Mouse (Mus musculus): ENCODE measurements around the gene Cym. TPM values are rescaled to one million over a fixed set of nuclear protein-coding genes. Genes with fewer than 3 reads are reported as not detected.

Cym gene
- polyA plus RNA-seq, 1 experiment from 2014 or later, result 0.17 TPM

DNA sequence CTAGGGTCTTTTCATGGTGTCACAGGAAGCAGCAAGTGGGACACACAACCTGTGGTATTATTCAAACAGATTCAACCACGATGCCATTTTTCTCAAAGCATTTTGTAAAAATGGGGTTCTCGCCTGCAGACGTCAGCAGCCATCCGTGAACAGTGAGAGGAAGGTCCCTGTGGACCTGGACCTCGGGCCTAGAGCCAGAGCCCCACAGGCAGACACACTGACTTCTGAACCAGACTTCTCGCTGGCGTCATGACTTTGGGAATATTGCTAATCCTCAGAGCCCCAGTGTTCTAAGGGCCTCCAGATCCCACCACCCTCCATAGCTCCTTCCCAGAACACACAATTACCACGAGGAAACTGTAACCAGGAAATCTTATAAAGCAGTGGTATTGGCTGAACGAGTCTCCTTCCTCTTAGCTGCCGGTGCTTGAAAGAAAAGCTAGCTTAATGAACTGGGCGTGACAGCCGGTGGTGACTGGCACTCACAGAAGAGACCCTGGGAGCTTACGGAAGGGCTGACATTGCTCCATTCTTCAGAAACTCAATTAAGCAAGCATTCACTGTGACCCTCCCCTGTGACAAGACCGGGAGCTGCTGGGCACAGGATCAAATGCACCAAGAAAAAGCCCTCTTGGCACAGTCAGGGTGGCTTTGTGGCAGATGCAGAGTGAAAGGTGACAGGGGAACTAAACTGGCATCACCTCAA, 20.0 kb upstream of the Cym start:
- no peak overlapping the region for H3K27ac ChIP-seq
- no peaks in the 10 kb centered on the region for H3K4me1 ChIP-seq
- no peaks in the 10 kb centered on the region for H3K36me3 ChIP-seq
- H3K27me3 ChIP-seq, result no peaks in the 10 kb centered on the region; the same call in 1 of the 2 replicates
- 47% methylated on average over 14 of the region's 14 CpGs for WGBS
- H3K4me2 ChIP-seq, result no peak overlapping the region
- H3K4me3 ChIP-seq (replicated peaks), result no peak overlapping the region
- ATAC-seq (replicated peaks; ENCODE audit: low FRiP score), result no peak
- H3K9ac ChIP-seq, result no peak overlapping the region
- H3K9me3 ChIP-seq (replicated peaks), result no peaks in the 10 kb centered on the region

DNA sequence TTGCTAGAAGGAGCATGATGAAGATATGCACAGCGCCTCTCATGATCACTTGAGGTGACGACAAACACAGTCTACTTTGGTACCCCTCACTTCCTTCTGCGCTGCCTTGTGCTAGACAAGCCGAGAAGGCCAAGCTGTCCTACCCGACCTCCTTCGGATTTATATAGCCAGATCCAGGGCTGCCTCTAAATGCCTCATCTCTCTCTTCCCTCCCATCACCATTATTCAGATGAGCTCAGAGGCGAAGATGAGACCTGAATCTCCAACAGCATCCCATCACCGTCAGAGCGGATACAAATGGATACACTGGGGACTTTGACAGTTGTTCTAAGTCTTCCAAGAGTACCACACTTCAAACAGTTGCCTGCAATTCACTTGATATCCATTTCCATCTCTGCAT, 18.1 kb upstream of the Cym start, which contains the start of gene Prok1:
Gene Prok1, minus strand, starts transcription at position 101 of the 400 bp plus-strand sequence.
- no peak for ATAC-seq (replicated peaks; ENCODE audit: low FRiP score)
- Histone ChIP-seq H3K4me3 (replicated peaks) (no peak within 1 kb of the TSS), H3K4me1 (no peaks in the 10 kb centered on the region), H3K27me3 (no peaks in the 10 kb centered on the region), H3K9ac (no peak within 1 kb of the TSS), H3K9me3 (replicated peaks) (no peaks in the 10 kb centered on the region), H3K27ac (no peak within 1 kb of the TSS), H3K4me2 (no peak within 1 kb of the TSS), H3K36me3 (no peaks in the 10 kb centered on the region)
- 91% methylated on average over 9 of the region's 9 CpGs for WGBS

DNA sequence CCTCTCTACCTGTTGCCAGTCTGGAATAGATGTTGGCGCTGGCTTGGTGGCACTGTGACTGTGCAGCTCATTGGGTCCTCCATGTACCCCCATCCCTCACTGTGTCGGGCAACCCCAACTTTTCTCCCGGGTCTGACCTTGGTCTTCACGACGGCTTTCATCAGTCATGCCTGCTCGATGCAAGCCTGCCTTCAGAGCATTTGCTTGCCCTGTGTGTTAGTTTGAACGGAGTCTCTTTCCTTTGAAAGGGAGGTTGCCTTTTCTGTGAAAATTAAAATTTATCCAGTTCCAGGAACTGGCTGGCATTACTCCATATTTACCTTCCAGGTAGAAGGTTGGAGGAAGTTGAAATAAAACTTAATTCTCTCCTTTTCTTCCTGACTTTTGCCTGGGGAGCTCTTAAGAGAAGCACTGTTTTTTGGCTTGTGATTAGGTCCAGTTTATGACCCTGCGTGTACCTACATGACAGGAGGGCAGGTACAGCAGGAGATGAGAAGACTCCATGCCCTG, 17.0 kb upstream of the Cym start:
- Histone ChIP-seq H3K27ac (no peak overlapping the region), H3K4me1 (no peaks in the 10 kb centered on the region), H3K9me3 (replicated peaks) (no peaks in the 10 kb centered on the region), H3K9ac (no peak overlapping the region), H3K4me2 (no peak overlapping the region), H3K36me3 (no peaks in the 10 kb centered on the region), H3K27me3 (no peaks in the 10 kb centered on the region), H3K4me3 (replicated peaks) (no peak overlapping the region)
- ATAC-seq (replicated peaks; ENCODE audit: low FRiP score), result 0 out of 2 replicates have a peak, but pooled peaks have one; percentile 11
- WGBS, result 81% methylated on average over 8 of the region's 8 CpGs

DNA sequence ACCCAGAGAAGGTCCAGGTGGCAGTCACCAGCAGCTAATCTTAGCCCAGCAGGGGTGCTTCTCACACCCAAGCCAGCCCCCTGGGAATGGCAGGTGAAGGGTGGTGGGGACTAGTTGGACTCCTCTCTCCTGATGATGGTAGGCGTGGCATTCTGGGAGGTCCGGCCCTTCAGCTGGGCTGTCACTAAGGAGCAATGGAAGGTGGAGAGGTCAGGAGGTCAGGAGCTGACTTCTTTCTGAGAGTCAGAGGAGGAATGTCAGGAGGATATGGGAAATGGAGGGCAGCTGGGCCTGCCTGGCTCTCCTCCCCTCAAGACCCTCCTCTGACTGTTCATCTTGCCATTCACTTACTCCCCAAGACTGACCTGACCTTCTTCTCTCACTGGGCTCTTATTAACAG, 16.5 kb upstream of the Cym start:
- WGBS, result 60% methylated on average over 2 of the region's 2 CpGs

GRCm38 (mm10) chr3:107233945-107234344, 12.4 kb upstream of the Cym start:
- Histone ChIP-seq H3K9me3 (replicated peaks) (no peaks in the 10 kb centered on the region), H3K4me1 (0 out of 2 replicates have a peak, but pooled peaks cover 9% of the 10 kb centered on the region), H3K27me3 (0 out of 2 replicates have a peak, but pooled peaks cover 9% of the 10 kb centered on the region), H3K9ac (no peak overlapping the region), H3K36me3 (no peaks in the 10 kb centered on the region), H3K27ac (no peak overlapping the region), H3K4me2 (no peak overlapping the region), H3K4me3 (replicated peaks) (no peak overlapping the region)
- WGBS, result 31% methylated on average over 2 of the region's 2 CpGs
- ATAC-seq (replicated peaks; ENCODE audit: low FRiP score), result no peak

More for the DNA sequence above, 16.5 kb upstream of the Cym start:
- ATAC-seq (replicated peaks; ENCODE audit: low FRiP score), result no peak
- Histone ChIP-seq H3K4me3 (replicated peaks) (no peak overlapping the region), H3K9me3 (replicated peaks) (no peaks in the 10 kb centered on the region), H3K4me2 (no peak overlapping the region), H3K27ac (no peak overlapping the region), H3K9ac (no peak overlapping the region), H3K27me3 (0 out of 2 replicates have a peak, but pooled peaks cover 2% of the 10 kb centered on the region), H3K36me3 (no peaks in the 10 kb centered on the region), H3K4me1 (no peaks in the 10 kb centered on the region)

GRCm38 (mm10) chr3:107233351-107233813, 11.8 kb upstream of the Cym start:
- Histone ChIP-seq H3K4me3 (replicated peaks) (no peak overlapping the region), H3K27me3 (0 out of 2 replicates have a peak, but pooled peaks cover 9% of the 10 kb centered on the region), H3K36me3 (no peaks in the 10 kb centered on the region), H3K27ac (no peak overlapping the region), H3K9me3 (replicated peaks) (no peaks in the 10 kb centered on the region), H3K4me2 (peak overlapping the region; percentile 21; the same call in 1 of the 2 replicates), H3K9ac (no peak overlapping the region), H3K4me1 (0 out of 2 replicates have a peak, but pooled peaks cover 9% of the 10 kb centered on the region)
- WGBS, result 7% methylated on average over 11 of the region's 11 CpGs
- ATAC-seq (replicated peaks; ENCODE audit: low FRiP score), result no peak

- 0 out of 2 replicates have a peak, but pooled peaks cover 9% of the 10 kb centered on the region for H3K27me3 ChIP-seq
- no peak overlapping the region for H3K4me2 ChIP-seq
- H3K36me3 ChIP-seq, result no peaks in the 10 kb centered on the region
- no peaks in the 10 kb centered on the region for H3K9me3 ChIP-seq (replicated peaks)
- no peak overlapping the region for H3K4me3 ChIP-seq (replicated peaks)
- H3K27ac ChIP-seq, result no peak overlapping the region
- ATAC-seq (replicated peaks; ENCODE audit: low FRiP score), result peak; percentile 63
- H3K9ac ChIP-seq, result no peak overlapping the region
- 33% methylated on average over 4 of the region's 4 CpGs for WGBS
- H3K4me1 ChIP-seq, result 0 out of 2 replicates have a peak, but pooled peaks cover 9% of the 10 kb centered on the region
Measured at GRCm38 (mm10) chr3:107231202-107231601, 9.7 kb upstream of the Cym start.

DNA sequence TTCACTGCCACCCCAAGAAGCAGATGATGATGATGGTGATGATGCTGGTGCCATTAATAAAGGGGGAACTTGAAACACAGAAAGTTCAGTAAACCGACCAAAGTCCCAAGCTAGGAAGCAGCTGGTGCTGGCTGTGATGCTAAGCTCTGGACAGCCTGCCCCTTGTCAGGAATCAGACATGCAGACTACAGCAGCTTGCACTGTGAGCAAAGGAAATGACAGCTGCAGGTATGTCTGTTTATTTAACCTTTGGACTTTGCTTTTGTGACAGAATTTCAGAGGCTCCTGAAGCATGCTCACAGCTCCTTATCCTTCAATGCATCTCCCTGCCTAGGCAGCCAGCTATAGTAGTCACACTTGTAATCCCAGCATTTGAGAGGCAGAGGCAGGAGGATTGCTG, 9.0 kb upstream of the Cym start, which contains the start of gene A630076J17Rik:
Gene A630076J17Rik, plus strand, starts transcription at position 88 of the 400 bp plus-strand sequence.
- WGBS, result 25% methylated on average over 1 of the region's 1 CpGs
- Histone ChIP-seq H3K27ac (no peak within 1 kb of the TSS), H3K9ac (no peak within 1 kb of the TSS), H3K4me2 (no peak within 1 kb of the TSS), H3K36me3 (no peaks in the 10 kb centered on the region), H3K4me3 (replicated peaks) (no peak within 1 kb of the TSS), H3K27me3 (0 out of 2 replicates have a peak, but pooled peaks cover 9% of the 10 kb centered on the region), H3K4me1 (0 out of 2 replicates have a peak, but pooled peaks cover 9% of the 10 kb centered on the region), H3K9me3 (replicated peaks) (no peaks in the 10 kb centered on the region)
- 0 out of 2 replicates have a peak, but pooled peaks have one; percentile 14 for ATAC-seq (replicated peaks; ENCODE audit: low FRiP score)

- H3K4me1 ChIP-seq, result 0 out of 2 replicates have a peak, but pooled peaks cover 9% of the 10 kb centered on the region
- 50% methylated on average over 5 of the region's 5 CpGs for WGBS
- H3K27me3 ChIP-seq, result 0 out of 2 replicates have a peak, but pooled peaks cover 9% of the 10 kb centered on the region
- H3K4me2 ChIP-seq, result no peak overlapping the region
- no peak overlapping the region for H3K9ac ChIP-seq
- H3K9me3 ChIP-seq (replicated peaks), result no peaks in the 10 kb centered on the region
- no peak overlapping the region for H3K4me3 ChIP-seq (replicated peaks)
- ATAC-seq (replicated peaks; ENCODE audit: low FRiP score), result 0 out of 2 replicates have a peak, but pooled peaks have one; percentile 36
- no peaks in the 10 kb centered on the region for H3K36me3 ChIP-seq
- no peak overlapping the region for H3K27ac ChIP-seq
Measured at GRCm38 (mm10) chr3:107229822-107230221, 8.3 kb upstream of the Cym start.

DNA sequence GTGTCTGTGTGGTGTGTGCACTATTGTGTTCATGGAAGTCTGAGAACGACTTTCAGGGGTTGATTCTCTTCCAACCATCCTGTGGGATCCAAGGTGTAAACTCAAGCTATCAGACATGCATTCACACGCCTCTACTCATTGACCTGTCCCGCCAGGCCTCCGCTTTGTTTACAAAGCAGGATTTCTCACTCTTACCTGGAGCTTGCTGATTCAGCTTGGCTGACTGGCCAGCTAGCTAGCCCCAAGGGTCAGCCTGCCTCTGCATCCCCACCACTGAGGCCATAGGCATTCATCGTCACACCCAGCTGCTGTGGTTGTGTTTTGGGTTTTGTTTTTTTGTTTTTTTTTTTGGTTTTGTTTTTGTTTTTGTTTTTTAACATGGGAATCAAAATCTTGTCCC, 7.7 kb upstream of the Cym start:
- 0 out of 2 replicates have a peak, but pooled peaks cover 9% of the 10 kb centered on the region for H3K4me1 ChIP-seq
- WGBS, result 81% methylated on average over 5 of the region's 5 CpGs
- no peak for ATAC-seq (replicated peaks; ENCODE audit: low FRiP score)
- H3K27ac ChIP-seq, result no peak overlapping the region
- no peaks in the 10 kb centered on the region for H3K9me3 ChIP-seq (replicated peaks)
- H3K36me3 ChIP-seq, result no peaks in the 10 kb centered on the region
- H3K27me3 ChIP-seq, result 0 out of 2 replicates have a peak, but pooled peaks cover 9% of the 10 kb centered on the region
- H3K4me3 ChIP-seq (replicated peaks), result no peak overlapping the region
- no peak overlapping the region for H3K9ac ChIP-seq
- H3K4me2 ChIP-seq, result no peak overlapping the region

DNA sequence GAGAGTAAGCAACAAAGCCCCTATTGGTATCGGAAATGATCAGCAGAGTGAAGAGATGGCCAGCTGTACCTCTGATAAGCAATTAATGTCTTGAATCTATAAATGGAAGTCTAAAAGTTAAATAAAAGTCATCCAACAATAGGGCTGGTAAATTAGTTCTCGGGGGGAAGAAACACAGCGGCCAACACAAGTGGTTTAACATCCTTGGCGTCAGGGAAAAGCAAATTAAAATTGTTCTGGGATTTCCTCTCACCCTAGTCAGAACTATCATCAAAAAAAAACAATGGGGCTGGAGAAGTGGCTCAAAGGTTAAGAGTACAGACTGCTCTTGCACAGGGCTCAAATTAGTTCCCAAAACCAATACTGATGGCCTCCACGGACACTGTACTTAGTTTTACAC, 4.3 kb upstream of the Cym start:
- Histone ChIP-seq H3K4me1 (0 out of 2 replicates have a peak, but pooled peaks cover 6% of the 10 kb centered on the region), H3K27ac (no peak overlapping the region), H3K9ac (no peak overlapping the region), H3K9me3 (replicated peaks) (no peaks in the 10 kb centered on the region), H3K4me2 (no peak overlapping the region), H3K4me3 (replicated peaks) (no peak overlapping the region), H3K36me3 (no peaks in the 10 kb centered on the region), H3K27me3 (no peaks in the 10 kb centered on the region)
- 82% methylated on average over 5 of the region's 5 CpGs for WGBS
- ATAC-seq (replicated peaks; ENCODE audit: low FRiP score), result no peak

DNA sequence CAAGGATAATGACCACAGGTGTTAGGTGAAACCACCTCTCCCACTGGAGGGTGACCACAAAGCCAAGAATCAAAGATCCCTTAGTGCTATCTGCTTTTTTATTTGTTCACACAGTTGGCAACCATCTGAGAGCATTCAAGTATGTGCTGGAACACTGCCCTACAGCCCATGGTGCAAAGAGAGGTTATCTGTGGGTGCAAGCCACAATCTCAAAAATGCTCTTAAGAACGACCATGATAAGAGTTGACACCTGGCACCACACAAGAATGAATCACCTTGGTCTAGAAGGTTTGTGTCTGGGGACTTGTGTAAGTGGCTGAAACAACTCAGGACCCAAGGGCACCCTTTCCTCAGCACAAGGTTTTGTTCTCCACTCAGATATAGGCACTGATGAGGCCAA, 1.7 kb upstream of the Cym start:
- Histone ChIP-seq H3K4me3 (replicated peaks) (no peak overlapping the region), H3K9ac (no peak overlapping the region), H3K27me3 (no peaks in the 10 kb centered on the region), H3K4me2 (no peak overlapping the region), H3K4me1 (no peaks in the 10 kb centered on the region), H3K9me3 (replicated peaks) (no peaks in the 10 kb centered on the region), H3K27ac (no peak overlapping the region), H3K36me3 (no peaks in the 10 kb centered on the region)
- 59% methylated on average over 1 of the region's 1 CpGs for WGBS
- no peak for ATAC-seq (replicated peaks; ENCODE audit: low FRiP score)

Measured in kidney, embryonic 15.5 days (tissue).